Mouse (Mus musculus): ENCODE data around the gene Fer1l4.

DNA sequence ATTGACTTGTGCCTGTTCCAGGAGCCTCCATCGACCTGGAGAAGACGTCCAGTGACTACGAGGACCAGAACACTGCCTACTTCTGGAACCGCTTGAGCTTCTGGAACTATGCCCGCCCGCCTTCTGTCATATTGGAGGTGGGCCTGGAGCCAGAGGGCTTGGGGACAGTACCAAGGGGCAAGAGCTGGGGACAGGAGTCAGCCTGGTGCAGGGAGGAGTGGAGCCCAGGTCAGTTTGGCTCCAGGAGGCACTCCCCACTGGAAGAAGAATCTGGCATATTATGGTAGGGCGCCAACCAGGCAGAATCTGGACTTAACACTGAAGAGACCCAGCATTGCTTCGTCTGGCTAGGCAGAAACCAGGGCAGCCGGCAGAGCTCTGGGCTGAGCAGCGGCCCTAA, 15.2 kb upstream of the Fer1l4 start:
- TF ChIP-seq CTCF (IDR thresholded peaks at IDR 0.05; ENCODE audit: insufficient read depth, low read length) (no peak), POLR2A (IDR thresholded peaks at IDR 0.05; ENCODE audit: borderline replicate concordance, extremely low read depth, low read depth, low read length) (no peak)
